Mouse (Mus musculus) intestine, postnatal 0 days (tissue): ENCODE measurements at regions not wholly inside any gene's neighbourhood (a gene's known extent, or its start where the extent isn't known, plus 50 kb on each side); places are given as distances from the start of the nearest gene placed in this dataset.

Experiments used
- ATAC-seq: fragments of 200-750 bp; cut with Nextera tagmentation; 2 replicates; pipeline ENCODE4 v1.8.0; 2017; ENCODE audit warnings: mild to moderate bottlenecking, moderate TSS enrichment, moderate library complexity
- H3K27ac ChIP-seq: fragments of 300-500 bp; sonication (generic); 2 replicates; pipeline ENCODE4 v1.5.1; 2014; ENCODE audit warnings: mild to moderate bottlenecking, low read depth, low read length, moderate library complexity
- H3K27me3 ChIP-seq: fragments of 300-500 bp; sonication (generic); replicated peaks from 2 replicates; pipeline ENCODE4 v1.6.1; 2014; ENCODE audit warnings: low read length, mixed read lengths; ENCODE audit not compliant: control insufficient read depth, insufficient read depth
- H3K36me3 ChIP-seq: fragments of 300-500 bp; sonication (generic); 2 replicates; pipeline ENCODE4 v1.6.1; 2014; ENCODE audit warnings: mild to moderate bottlenecking, moderate library complexity; ENCODE audit not compliant: control insufficient read depth, insufficient read depth
- H3K4me1 ChIP-seq: fragments of 300-500 bp; sonication (generic); replicated peaks from 2 replicates; pipeline ENCODE4 v1.6.1; 2014; ENCODE audit warnings: antibody characterized with exemption, low read length, mixed read lengths; ENCODE audit not compliant: control insufficient read depth, insufficient read depth
- H3K4me2 ChIP-seq: fragments of 300-500 bp; sonication (generic); replicated peaks from 2 replicates; pipeline ENCODE4 v1.6.1; 2014; ENCODE audit warnings: low read depth, mild to moderate bottlenecking, moderate library complexity
- H3K4me3 ChIP-seq: fragments of 300-500 bp; sonication (generic); 2 replicates; pipeline ENCODE4 v1.5.1; 2014; ENCODE audit warnings: low read depth, low read length
- H3K9ac ChIP-seq: fragments of 300-500 bp; sonication (generic); 2 replicates; pipeline ENCODE4 v1.6.1; 2014; ENCODE audit warnings: mild to moderate bottlenecking, low read depth, low read length
- H3K9me3 ChIP-seq: fragments of 300-500 bp; sonication (generic); 2 replicates; pipeline ENCODE4 v1.6.1; 2016; ENCODE audit warnings: mixed run types; ENCODE audit not compliant: control insufficient read depth
- CTCF ChIP-seq: sonication (generic); IDR thresholded peaks from 2 replicates; pipeline ENCODE4 v1.5.1; 2016; ENCODE audit warnings: low read depth, mild to moderate bottlenecking, control low read depth, antibody characterized with exemption, moderate library complexity
- WGBS: fragments of 180-500 bp; shearing (Covaris S2); extraction: QIAGEN DNeasy Blood & Tissue Kit; methylation state at CpG from one replicate; pipeline ENCODE4 v1.1.7; 2014; 5-methylcytosine and 5-hydroxymethylcytosine counted together

DNA sequence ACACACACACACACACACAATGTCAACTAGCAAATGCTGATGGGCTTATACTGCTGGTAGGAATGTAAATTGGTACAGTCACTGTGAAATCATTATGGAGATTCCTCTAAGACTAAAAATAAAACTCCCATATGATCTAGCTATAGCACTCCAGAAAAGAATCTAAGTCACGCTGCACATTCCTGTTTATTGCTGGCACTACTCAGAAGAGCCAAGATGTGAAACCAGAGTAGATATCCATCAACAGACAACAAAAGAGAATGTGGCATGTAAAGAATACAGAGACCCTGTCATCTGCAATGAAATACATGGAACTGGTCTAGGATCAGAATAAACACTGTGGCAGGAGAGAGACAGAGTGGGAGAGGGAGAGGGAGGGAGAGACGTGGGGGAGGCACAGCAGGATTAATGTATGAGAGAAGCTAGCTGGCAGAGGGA is 442.8 kb upstream of the Nrp1 start:
- Histone ChIP-seq H3K27ac (no peak overlapping the region), H3K4me2 (no peak overlapping the region), H3K4me3 (no peak overlapping the region), H3K36me3 (no peaks in the 10 kb centered on the region), H3K9me3 (no peaks in the 10 kb centered on the region), H3K4me1 (no peaks in the 10 kb centered on the region), H3K27me3 (no peaks in the 10 kb centered on the region), H3K9ac (no peak overlapping the region)
- WGBS = 27% methylated on average over 2 of the region's 2 CpGs
- ATAC-seq = no peak
- TF ChIP-seq CTCF = peak; percentile 24; the same call in 1 of the 2 replicates

DNA sequence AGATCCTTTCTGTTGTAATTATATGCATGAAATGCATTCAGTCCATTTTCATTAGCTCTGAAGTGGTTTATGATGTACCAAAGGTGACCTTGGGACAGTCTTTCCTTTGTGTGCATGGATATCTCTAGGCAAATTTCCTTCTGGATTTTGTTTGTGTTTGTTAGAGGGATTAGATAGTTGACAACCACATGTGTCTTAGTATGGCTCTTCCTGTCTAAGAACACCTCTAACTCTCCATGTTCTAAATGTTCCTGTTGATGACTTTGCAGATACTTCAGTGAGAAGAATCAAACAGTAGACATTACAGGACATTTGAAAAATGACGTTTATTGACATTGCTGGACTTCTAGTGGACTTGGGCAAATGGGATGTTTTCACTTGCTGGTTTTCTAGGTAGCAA is 436.5 kb upstream of the Nrp1 start:
- no peak for ATAC-seq
- Histone ChIP-seq H3K9ac (no peak overlapping the region), H3K4me1 (no peaks in the 10 kb centered on the region), H3K4me2 (no peak overlapping the region), H3K9me3 (no peaks in the 10 kb centered on the region), H3K27me3 (no peaks in the 10 kb centered on the region), H3K36me3 (no peaks in the 10 kb centered on the region), H3K4me3 (no peak overlapping the region), H3K27ac (no peak overlapping the region)
- no peak for TF ChIP-seq CTCF
- 82% methylated on average over 1 of the region's 1 CpGs for WGBS

DNA sequence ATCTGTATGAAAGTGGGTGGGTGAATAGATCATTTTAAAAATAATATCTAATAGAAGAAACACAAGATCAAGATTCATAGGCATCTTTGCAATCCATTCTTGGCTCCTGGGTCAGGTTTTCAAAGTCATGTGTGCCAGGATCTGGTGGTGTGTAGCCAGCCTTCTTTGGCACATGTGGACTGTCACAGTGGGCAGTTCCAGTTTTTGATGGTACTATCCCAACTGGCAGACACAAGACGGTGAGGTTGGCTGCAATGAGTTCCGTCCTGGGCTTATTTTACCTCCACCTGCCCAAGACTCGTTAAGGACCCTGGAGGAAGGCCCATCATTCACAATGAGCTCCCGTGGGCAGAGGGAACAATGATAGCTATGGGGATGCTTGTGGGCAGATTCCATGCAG is 435.1 kb upstream of the Nrp1 start:
- WGBS = 84% methylated on average over 4 of the region's 4 CpGs
- H3K4me3 ChIP-seq = no peak overlapping the region
- H3K4me1 ChIP-seq = no peaks in the 10 kb centered on the region
- no peaks in the 10 kb centered on the region for H3K36me3 ChIP-seq
- no peak overlapping the region for H3K4me2 ChIP-seq
- H3K9me3 ChIP-seq = no peaks in the 10 kb centered on the region
- ATAC-seq = no peak
- no peaks in the 10 kb centered on the region for H3K27me3 ChIP-seq
- no peak overlapping the region for H3K9ac ChIP-seq
- no peak overlapping the region for H3K27ac ChIP-seq
- no peak for TF ChIP-seq CTCF

DNA sequence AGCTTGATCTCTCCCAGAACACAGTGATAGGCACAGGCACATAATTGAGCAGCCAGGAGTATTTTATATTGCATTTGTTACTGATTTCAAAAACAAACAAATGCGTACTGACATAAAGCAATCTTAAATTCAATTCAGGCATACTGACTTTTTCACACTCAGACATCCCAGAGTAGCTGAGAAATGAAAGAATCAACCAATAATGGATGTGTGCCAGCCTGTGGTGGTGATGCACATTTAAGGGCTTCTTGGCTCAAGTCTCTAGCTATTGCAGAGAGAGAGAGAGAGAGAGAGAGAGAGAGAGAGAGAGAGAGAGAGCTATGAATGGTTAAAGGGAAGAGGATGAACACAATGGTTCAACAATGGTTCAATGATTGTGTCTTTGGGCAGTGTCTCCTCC is 426.1 kb upstream of the Nrp1 start:
- Histone ChIP-seq H3K27ac (no peak overlapping the region), H3K9me3 (no peaks in the 10 kb centered on the region), H3K9ac (no peak overlapping the region), H3K4me2 (no peak overlapping the region), H3K36me3 (no peaks in the 10 kb centered on the region), H3K4me1 (no peaks in the 10 kb centered on the region), H3K4me3 (no peak overlapping the region), H3K27me3 (no peaks in the 10 kb centered on the region)
- ATAC-seq = no peak
- WGBS = 72% methylated on average over 1 of the region's 1 CpGs
- no peak for TF ChIP-seq CTCF

DNA sequence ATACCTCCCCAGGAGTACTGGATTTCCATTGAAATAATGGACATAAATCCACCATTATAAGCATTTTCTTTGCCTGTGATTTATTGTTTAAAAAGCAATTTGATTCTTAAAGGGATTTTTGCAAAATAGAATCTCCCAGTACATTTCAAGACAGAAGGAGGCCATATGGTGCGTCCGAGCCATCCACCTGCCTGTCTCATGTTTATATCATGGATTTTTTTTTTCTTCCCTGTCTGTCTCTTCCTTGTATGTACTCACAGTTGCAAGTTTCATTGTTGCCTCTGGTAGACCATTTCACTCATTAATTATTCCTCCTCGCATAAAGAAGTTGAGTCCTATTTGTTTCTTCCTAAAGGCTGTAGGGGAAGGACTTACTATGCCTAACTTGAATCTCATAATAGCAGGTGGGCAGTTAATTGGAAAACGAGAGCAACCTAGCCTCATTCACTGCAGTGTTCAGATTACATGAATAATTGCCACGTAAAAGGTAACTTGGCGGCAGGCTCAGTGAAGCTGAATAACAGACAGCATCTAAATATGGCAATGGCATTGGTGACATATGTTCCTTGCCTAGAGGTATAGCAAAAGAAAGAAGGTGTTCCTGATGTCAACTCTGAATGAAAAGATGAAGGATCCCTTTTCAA is 421.5 kb upstream of the Nrp1 start:
- Histone ChIP-seq H3K4me2 (no peak overlapping the region), H3K9me3 (no peaks in the 10 kb centered on the region), H3K27me3 (no peaks in the 10 kb centered on the region), H3K36me3 (no peaks in the 10 kb centered on the region), H3K27ac (no peak overlapping the region), H3K9ac (no peak overlapping the region), H3K4me3 (no peak overlapping the region), H3K4me1 (no peaks in the 10 kb centered on the region)
- TF ChIP-seq CTCF = no peak
- ATAC-seq = no peak
- WGBS = 87% methylated on average over 6 of the region's 6 CpGs

DNA sequence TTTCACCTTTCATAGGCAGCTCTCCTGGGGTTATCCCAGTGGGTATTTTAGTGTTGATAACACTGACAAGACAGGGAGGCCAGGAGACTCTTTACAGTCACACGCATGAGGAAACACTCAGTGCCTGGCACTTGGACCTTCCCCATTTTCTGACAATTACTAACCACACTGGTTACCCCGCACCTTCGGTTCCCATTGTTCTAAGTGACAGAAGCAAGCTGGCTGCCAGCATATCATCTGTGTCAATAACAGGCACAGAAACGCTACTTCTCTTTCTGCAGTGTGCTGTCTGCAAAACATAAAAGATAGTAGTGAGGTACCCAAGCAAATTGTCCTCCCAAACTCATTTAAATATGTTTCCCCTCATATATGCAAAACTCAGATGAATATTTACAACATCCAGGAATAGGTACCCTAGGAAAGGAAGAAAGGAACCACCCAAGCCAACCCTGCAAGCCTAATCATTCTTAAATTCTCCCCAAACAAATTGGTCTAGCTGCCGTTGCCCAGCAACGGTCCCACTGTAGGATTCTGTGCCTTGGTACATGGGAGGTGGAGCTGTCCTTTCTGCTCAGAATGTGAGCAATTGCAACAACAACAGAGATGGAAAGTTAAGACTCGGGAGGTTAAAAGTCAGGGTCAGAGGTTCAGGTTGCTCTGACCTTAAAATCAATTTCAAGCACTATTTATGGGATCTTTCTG is 419.0 kb upstream of the Nrp1 start:
- H3K27me3 ChIP-seq = no peaks in the 10 kb centered on the region
- no peak overlapping the region for H3K27ac ChIP-seq
- ATAC-seq = no peak
- no peaks in the 10 kb centered on the region for H3K4me1 ChIP-seq
- H3K4me2 ChIP-seq = no peak overlapping the region
- no peak overlapping the region for H3K4me3 ChIP-seq
- no peaks in the 10 kb centered on the region for H3K36me3 ChIP-seq
- H3K9ac ChIP-seq = no peak overlapping the region
- H3K9me3 ChIP-seq = no peaks in the 10 kb centered on the region
- no peak for TF ChIP-seq CTCF
- WGBS = 33% methylated on average over 7 of the region's 7 CpGs
